Mouse (Mus musculus) MEL (cell line): Measurements from ENCODE around the gene Tjp1. TPM values are rescaled to one million over a fixed set of nuclear protein-coding genes. Genes with fewer than 3 reads are reported as not detected.

Experiments used
- DNase-seq: peaks from one replicate; pipeline ENCODE4 v3.0.0; 2011; ENCODE audit warnings: low read depth, low spot score
- H3K27ac ChIP-seq: 2 replicates; pipeline ENCODE4 v1.5.1; 2012; ENCODE audit warnings: low read depth, mild to moderate bottlenecking, control low read depth, low read length, moderate library complexity; ENCODE audit not compliant: control insufficient read depth
- H3K27me3 ChIP-seq, 2 experiments: fragments of 150-350 bp in 1 of 2; sonication (generic) in 1 of 2; 2 replicates each; pipeline ENCODE4 v1.6.1; 2012; ENCODE audit warnings: low read length in 2 of 2, mild to moderate bottlenecking in 2 of 2, improper control_type of control experiment in 1 of 2, moderate library complexity in 1 of 2; ENCODE audit not compliant: insufficient read depth in 2 of 2, control insufficient read depth in 1 of 2
- H3K36me3 ChIP-seq, 2 experiments: 2 replicates each; pipeline ENCODE4 v1.6.1; 2012 to 2014; ENCODE audit warnings: low read length in 2 of 2, improper control_type of control experiment in 1 of 2, inconsistent platforms in 1 of 2, mild to moderate bottlenecking in 1 of 2; ENCODE audit not compliant: insufficient read depth in 2 of 2, control insufficient read depth in 1 of 2
- H3K4me1 ChIP-seq, 2 experiments: fragments of 150-350 bp in 1 of 2; sonication (generic) in 1 of 2; 2 replicates each; pipeline ENCODE4 v1.6.1; 2012; ENCODE audit warnings: low read length in 2 of 2, improper control_type of control experiment in 1 of 2, mild to moderate bottlenecking in 1 of 2; ENCODE audit not compliant: insufficient read depth in 2 of 2, control insufficient read depth in 1 of 2
- H3K4me3 ChIP-seq, 2 experiments: fragments of 150-350 bp in 1 of 2; sonication (generic) in 1 of 2; 2 replicates each; pipeline ENCODE4 v1.5.1; 2012; ENCODE audit warnings: low read depth in 2 of 2, low read length in 2 of 2, mild to moderate bottlenecking in 2 of 2, moderate library complexity in 2 of 2, control low read depth in 1 of 2, improper control_type of control experiment in 1 of 2; ENCODE audit not compliant: control insufficient read depth in 1 of 2, insufficient read depth in 1 of 2
- H3K79me2 ChIP-seq: 2 replicates; pipeline ENCODE4 v1.6.1; 2012; ENCODE audit warnings: mild to moderate bottlenecking, low read length, moderate library complexity; ENCODE audit not compliant: control insufficient read depth, poor library complexity, insufficient read depth
- H3K9ac ChIP-seq: 2 replicates; pipeline ENCODE4 v1.6.1; 2012; ENCODE audit warnings: low read depth, mild to moderate bottlenecking, control low read depth, low read length, moderate library complexity; ENCODE audit not compliant: control insufficient read depth, poor library complexity, severe bottlenecking
- H3K9me3 ChIP-seq: fragments of 150-350 bp; sonication (generic); replicated peaks from 2 replicates; pipeline ENCODE4 v1.6.1; 2012; ENCODE audit warnings: mild to moderate bottlenecking, low read length, improper control_type of control experiment, moderate library complexity; ENCODE audit not compliant: insufficient read depth
- CHD1 ChIP-seq: IDR thresholded peaks from 2 replicates; pipeline ENCODE4 v1.6.1; 2012; ENCODE audit warnings: low read depth, mild to moderate bottlenecking, inconsistent platforms, low read length, improper control_type of control experiment
- CHD2 ChIP-seq: IDR thresholded peaks from 2 replicates; pipeline ENCODE4 v1.6.1; 2011; ENCODE audit warnings: low read length, improper control_type of control experiment
- CTCF ChIP-seq, 3 experiments: IDR thresholded peaks in 2 of 3; conservative IDR thresholded peaks in 1 of 3; 2 replicates each; pipeline ENCODE4 v1.5.1; 2011 to 2012; ENCODE audit warnings: low read length in 3 of 3, low read depth in 2 of 3, mild to moderate bottlenecking in 2 of 3, improper control_type of control experiment in 1 of 3, inconsistent platforms in 1 of 3, mixed read lengths in 1 of 3, moderate library complexity in 1 of 3; ENCODE audit not compliant: control insufficient read depth in 1 of 3, insufficient read depth in 1 of 3, poor library complexity in 1 of 3, severe bottlenecking in 1 of 3
- E2F4 ChIP-seq: IDR thresholded peaks from 2 replicates; pipeline ENCODE4 v1.6.1; 2011; ENCODE audit warnings: low read depth, low read length, improper control_type of control experiment, borderline replicate concordance
- EP300 ChIP-seq, 2 experiments: IDR thresholded peaks; 2 replicates each; pipeline ENCODE4 v1.6.1; 2011; ENCODE audit warnings: improper control_type of control experiment in 2 of 2, low read length in 2 of 2, low read depth in 1 of 2, mild to moderate bottlenecking in 1 of 2
- JUND ChIP-seq: IDR thresholded peaks from 2 replicates; pipeline ENCODE4 v1.6.1; 2011; ENCODE audit warnings: low read depth, mild to moderate bottlenecking, improper control_type of control experiment, low read length
- MAFK ChIP-seq: IDR thresholded peaks from 2 replicates; pipeline ENCODE4 v1.6.1; 2011; ENCODE audit warnings: low read depth, mild to moderate bottlenecking, low read length, improper control_type of control experiment, borderline replicate concordance
- MAX ChIP-seq: IDR thresholded peaks from 2 replicates; pipeline ENCODE4 v1.6.1; 2011; ENCODE audit warnings: low read length, improper control_type of control experiment
- MEF2A ChIP-seq: IDR thresholded peaks from 2 replicates; pipeline ENCODE4 v1.6.1; 2014; ENCODE audit warnings: low read depth, mild to moderate bottlenecking, inconsistent platforms, low read length, improper control_type of control experiment; ENCODE audit not compliant: poor library complexity, insufficient replicate concordance, severe bottlenecking; ENCODE audit errors: extremely low read depth
- MXI1 ChIP-seq: IDR thresholded peaks from 2 replicates; pipeline ENCODE4 v1.6.1; 2011; ENCODE audit warnings: mild to moderate bottlenecking, low read depth, low read length, improper control_type of control experiment
- MYB ChIP-seq: IDR thresholded peaks from 2 replicates; pipeline ENCODE4 v1.6.1; 2011; ENCODE audit warnings: mild to moderate bottlenecking, low read depth, low read length, improper control_type of control experiment
- NELFE ChIP-seq: IDR thresholded peaks from 2 replicates; pipeline ENCODE4 v1.6.1; 2011; ENCODE audit warnings: low read depth, low read length, improper control_type of control experiment
- POLR2AphosphoS5 ChIP-seq: IDR thresholded peaks from 2 replicates; pipeline ENCODE4 v1.6.1; 2012; ENCODE audit warnings: low read depth, borderline replicate concordance, mild to moderate bottlenecking, inconsistent platforms, low read length, moderate library complexity, mixed read lengths
- RAD21 ChIP-seq: IDR thresholded peaks from 2 replicates; pipeline ENCODE4 v1.6.1; 2011; ENCODE audit warnings: mild to moderate bottlenecking, low read depth, low read length, improper control_type of control experiment
- RCOR1 ChIP-seq: IDR thresholded peaks from 2 replicates; pipeline ENCODE4 v1.6.1; 2012; ENCODE audit warnings: low read depth, mild to moderate bottlenecking, inconsistent platforms, low read length, improper control_type of control experiment
- SIN3A ChIP-seq: IDR thresholded peaks from 2 replicates; pipeline ENCODE4 v1.6.1; 2012; ENCODE audit warnings: low read length, improper control_type of control experiment, inconsistent platforms
- SMC3 ChIP-seq: IDR thresholded peaks from 2 replicates; pipeline ENCODE4 v1.6.1; 2011; ENCODE audit warnings: low read depth, low read length, improper control_type of control experiment
- TAL1 ChIP-seq: IDR thresholded peaks from 2 replicates; pipeline ENCODE4 v1.6.1; 2012; ENCODE audit warnings: mild to moderate bottlenecking, inconsistent platforms, low read length, moderate library complexity, mixed read lengths
- TCF12 ChIP-seq: IDR thresholded peaks from 2 replicates; pipeline ENCODE4 v1.6.1; 2014; ENCODE audit warnings: low read depth, mild to moderate bottlenecking, inconsistent platforms, low read length, improper control_type of control experiment, moderate library complexity
- UBTF ChIP-seq: IDR thresholded peaks from 2 replicates; pipeline ENCODE4 v1.6.1; 2012; ENCODE audit warnings: low read depth, mild to moderate bottlenecking, inconsistent platforms, low read length, improper control_type of control experiment, moderate library complexity, borderline replicate concordance; ENCODE audit not compliant: insufficient read depth
- USF1 ChIP-seq: IDR thresholded peaks from 2 replicates; pipeline ENCODE4 v1.6.1; 2014; ENCODE audit warnings: low read depth, mild to moderate bottlenecking, inconsistent platforms, low read length, improper control_type of control experiment, moderate library complexity
- ZC3H11A ChIP-seq: IDR thresholded peaks from 2 replicates; pipeline ENCODE4 v1.6.1; 2012; ENCODE audit warnings: low read depth, mild to moderate bottlenecking, inconsistent platforms, low read length, improper control_type of control experiment
- ZMIZ1 ChIP-seq: IDR thresholded peaks from 2 replicates; pipeline ENCODE4 v1.6.1; 2012; ENCODE audit warnings: low read depth, mild to moderate bottlenecking, inconsistent platforms, low read length, improper control_type of control experiment, moderate library complexity
- ZNF384 ChIP-seq: IDR thresholded peaks from 2 replicates; pipeline ENCODE4 v1.6.1; 2012; ENCODE audit warnings: low read depth, mild to moderate bottlenecking, inconsistent platforms, low read length, improper control_type of control experiment
- polyA plus RNA-seq, 2 experiments: library from polyadenylated mRNA; stranded (reverse) in 1 of 2; unstranded in 1 of 2; fragments of >175 nt in 1 of 2; fragments of >200 nt in 1 of 2; gene quantifications; 2 replicates each; pipeline versions ENCODE4 v1.2.1 to v1.2.4; 2012; ENCODE audit warnings: low replicate concordance in 2 of 2, low read depth in 1 of 2; ENCODE audit not compliant: insufficient read length in 2 of 2, insufficient read depth in 1 of 2, missing spikeins in 1 of 2
- total RNA-seq: library from RNA; depleted of rRNA; stranded (reverse); fragments of 300-350 nt; gene quantifications from 2 replicates; pipeline ENCODE4 v1.2.3, GENCODE M21; 2012

Tjp1 gene
- total and polyA plus RNA-seq, 3 experiments = 0.01 TPM; not detected in 2

GRCm38 (mm10) chr7:65319047-65319725 lies 208.4 kb downstream of the Tjp1 start (continued):
- TF ChIP-seq TAL1 (no peak), RAD21 (peak; percentile 97), RCOR1 (no peak), ZC3H11A (peak; percentile 94), SMC3 (peak; percentile 91), JUND (no peak), ZMIZ1 (no peak), CHD1 (no peak), UBTF (no peak), CTCF (IDR thresholded peaks at IDR 0.05 in 2 of 3, conservative IDR thresholded peaks at IDR 0.05 in 1 of 3; ENCODE audit: control insufficient read depth in 1 of 3, insufficient read depth in 1 of 3, low read depth in 2 of 3, low read length in 3 of 3, poor library complexity in 1 of 3, severe bottlenecking in 1 of 3) (peak; percentile 55 to 97 (median 96))

DNA sequence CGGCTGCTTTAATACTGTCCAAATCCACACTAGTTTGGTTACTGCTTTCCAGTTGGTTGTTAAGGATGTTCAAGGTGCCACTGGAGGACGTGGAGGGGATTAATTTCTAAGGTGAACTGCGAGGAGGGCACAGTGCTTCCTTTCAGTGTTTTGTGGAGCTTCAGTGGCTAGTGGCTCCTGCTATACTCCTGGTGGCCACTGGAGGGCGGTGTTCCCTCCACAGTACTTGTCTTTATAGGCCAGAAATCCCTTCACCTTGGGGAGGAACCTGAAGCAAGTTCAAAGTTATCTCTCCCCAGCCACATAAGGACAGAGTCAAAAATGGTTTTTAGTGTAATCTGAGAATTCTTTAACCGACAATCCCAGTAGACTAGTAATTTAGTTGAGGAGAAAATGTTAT lies 210.2 kb downstream of the Tjp1 start:
- no peaks in the 10 kb centered on the region for H3K79me2 ChIP-seq
- H3K4me3 ChIP-seq = no peak overlapping the region
- H3K4me1 ChIP-seq = no peaks in the 10 kb centered on the region
- H3K9me3 ChIP-seq = no peaks in the 10 kb centered on the region
- H3K27ac ChIP-seq = no peak overlapping the region
- TF ChIP-seq SMC3 (peak; percentile 76), MAX (no peak), CTCF (IDR thresholded peaks at IDR 0.05 in 2 of 3, conservative IDR thresholded peaks at IDR 0.05 in 1 of 3; ENCODE audit: control insufficient read depth in 1 of 3, insufficient read depth in 1 of 3, low read depth in 2 of 3, low read length in 3 of 3, poor library complexity in 1 of 3, severe bottlenecking in 1 of 3) (peak; percentile 83 to 94 (median 92)), TAL1 (no peak), ZC3H11A (peak; percentile 34), RAD21 (peak; percentile 64)
- H3K36me3 ChIP-seq = no peaks in the 10 kb centered on the region
- DNase-seq = peak; percentile 71
- H3K27me3 ChIP-seq = no peaks in the 10 kb centered on the region; a peak in 1 of 4 replicates
- H3K9ac ChIP-seq = no peak overlapping the region

DNA sequence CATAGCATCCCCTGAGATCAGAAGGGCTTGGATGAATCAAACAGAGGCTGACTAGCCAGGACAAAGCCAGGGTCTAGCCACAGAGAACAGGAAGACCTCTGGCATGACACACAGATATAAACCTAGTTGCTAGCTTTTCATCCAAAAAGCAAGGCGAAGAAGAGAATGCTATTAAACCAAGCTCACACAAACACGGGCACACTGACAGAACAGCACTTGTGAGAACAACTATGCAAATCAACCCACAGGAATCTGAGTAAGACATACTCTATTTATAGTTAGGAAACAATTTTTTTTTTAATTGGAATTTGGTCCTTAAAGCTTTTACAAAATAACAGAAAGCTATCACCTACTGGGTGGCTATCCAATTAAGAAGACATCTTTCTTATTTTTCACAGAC lies 212.4 kb downstream of the Tjp1 start:
- no peak overlapping the region for H3K27ac ChIP-seq
- no peaks in the 10 kb centered on the region for H3K9me3 ChIP-seq
- no peak overlapping the region for H3K9ac ChIP-seq
- DNase-seq = no peak
- no peaks in the 10 kb centered on the region for H3K36me3 ChIP-seq
- no peaks in the 10 kb centered on the region; a peak in 1 of 4 replicates for H3K27me3 ChIP-seq
- no peak overlapping the region for H3K4me3 ChIP-seq
- TF ChIP-seq NELFE = no peak
- no peak for TF ChIP-seq MYB
- no peak for TF ChIP-seq UBTF
- no peak for TF ChIP-seq ZMIZ1
- TF ChIP-seq MEF2A = no peak
- TF ChIP-seq SMC3 = no peak
- TF ChIP-seq SIN3A = no peak
- TF ChIP-seq E2F4 = no peak
- no peak for TF ChIP-seq MXI1
- TF ChIP-seq CTCF (IDR thresholded peaks at IDR 0.05 in 2 of 3, conservative IDR thresholded peaks at IDR 0.05 in 1 of 3; ENCODE audit: control insufficient read depth in 1 of 3, insufficient read depth in 1 of 3, low read depth in 2 of 3, low read length in 3 of 3, poor library complexity in 1 of 3, severe bottlenecking in 1 of 3) = no peak
- no peak for TF ChIP-seq EP300 (IDR thresholded peaks at IDR 0.05; ENCODE audit: low read depth in 1 of 2, low read length in 2 of 2)
- TF ChIP-seq ZC3H11A = no peak
- TF ChIP-seq USF1 = no peak
- no peak for TF ChIP-seq CHD2
- no peak for TF ChIP-seq TCF12
- TF ChIP-seq RCOR1 = no peak
- no peak for TF ChIP-seq ZNF384
- TF ChIP-seq CHD1 = no peak
- no peak for TF ChIP-seq POLR2AphosphoS5
- no peak for TF ChIP-seq MAFK
- no peaks in the 10 kb centered on the region for H3K4me1 ChIP-seq
- H3K79me2 ChIP-seq = no peaks in the 10 kb centered on the region
